Mouse (Mus musculus): ENCODE results near the gene Mc1r.

DNA sequence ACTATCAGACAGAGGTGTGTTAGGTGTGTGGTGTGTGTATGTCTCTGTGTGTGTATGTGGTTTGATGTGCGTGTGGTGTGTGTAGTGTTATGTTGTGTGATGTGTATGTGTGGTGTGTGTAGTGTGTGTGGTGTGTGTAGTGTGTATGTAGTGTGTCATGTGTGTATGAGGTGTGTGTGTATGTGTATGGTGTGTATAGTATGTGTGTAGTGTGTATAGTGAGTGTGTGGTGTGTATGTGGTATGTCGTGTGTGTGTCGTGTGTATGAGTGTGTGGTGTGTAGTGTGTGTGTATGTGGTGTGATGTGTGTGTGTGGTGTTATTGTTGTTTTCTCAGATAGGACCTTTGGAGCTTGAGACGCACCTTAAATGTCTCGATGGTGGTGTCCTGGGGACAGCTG lies 35.4 kb downstream of the Mc1r start:
- no peak for TF ChIP-seq EP300 (IDR thresholded peaks at IDR 0.05; ENCODE audit: low read depth)
- TF ChIP-seq CTCF (IDR thresholded peaks at IDR 0.05; ENCODE audit: low read depth), result no peak
